Mouse (Mus musculus) stomach, embryonic 16.5 days (tissue): ENCODE measurements around the gene Xpr1. TPM values are rescaled to one million over a fixed set of nuclear protein-coding genes. Genes with fewer than 3 reads are reported as not detected.

Experiments
- ATAC-seq: fragments of 200-750 bp; cut with Nextera tagmentation; 2 replicates; pipeline ENCODE4 v1.8.0; 2017; ENCODE audit warnings: moderate number of reproducible peaks, moderate TSS enrichment; ENCODE audit not compliant: insufficient read depth, low FRiP score
- H3K27ac ChIP-seq: fragments of 300-500 bp; sonication (generic); 2 replicates; pipeline ENCODE4 v1.5.1; 2014; ENCODE audit warnings: low read length
- H3K27me3 ChIP-seq: fragments of 300-500 bp; sonication (generic); 2 replicates; pipeline ENCODE4 v1.6.1; 2014; ENCODE audit warnings: low read length, control low read depth, mixed read lengths; ENCODE audit not compliant: control insufficient read depth, insufficient read depth
- H3K36me3 ChIP-seq: fragments of 300-500 bp; sonication (generic); 2 replicates; pipeline ENCODE4 v1.6.1; 2014; ENCODE audit warnings: low read length; ENCODE audit not compliant: control insufficient read depth, insufficient read depth
- H3K4me1 ChIP-seq: fragments of 300-500 bp; sonication (generic); 2 replicates; pipeline ENCODE4 v1.6.1; 2014; ENCODE audit warnings: low read length, control low read depth, mixed read lengths; ENCODE audit not compliant: control insufficient read depth, insufficient read depth
- H3K4me2 ChIP-seq: fragments of 300-500 bp; sonication (generic); 2 replicates; pipeline ENCODE4 v1.6.1; 2014; ENCODE audit warnings: low read depth, low read length, mixed read lengths
- H3K4me3 ChIP-seq: fragments of 300-500 bp; sonication (generic); replicated peaks from 2 replicates; pipeline ENCODE4 v1.5.1; 2014; ENCODE audit warnings: mild to moderate bottlenecking, low read length
- H3K9ac ChIP-seq: fragments of 300-500 bp; sonication (generic); 2 replicates; pipeline ENCODE4 v1.6.1; 2014; ENCODE audit warnings: low read length
- H3K9me3 ChIP-seq: fragments of 300-500 bp; sonication (generic); replicated peaks from 2 replicates; pipeline ENCODE4 v1.6.1; 2016; ENCODE audit warnings: low read length, control low read depth; ENCODE audit not compliant: control insufficient read depth
- WGBS: fragments of 180-500 bp; shearing (Covaris S2); extraction: QIAGEN DNeasy Blood & Tissue Kit; methylation state at CpG from one replicate; pipeline ENCODE4 v1.1.7; 2014; 5-methylcytosine and 5-hydroxymethylcytosine counted together
- polyA plus RNA-seq: library from polyadenylated mRNA; unstranded; fragments of >200 nt; fragmentation: Nextera tagmentation; extraction: Ambion mirVana; gene quantifications from 2 replicates; pipeline ENCODE4 v1.2.1, GENCODE M21; 2015

The Xpr1 gene
- polyA plus RNA-seq, 1 experiment from 2014 or later = 7.8 TPM

GRCm38 (mm10) chr1:155320091-155320833, 97.0 kb downstream of the Xpr1 start:
- ATAC-seq = no peak
- H3K4me2 ChIP-seq = no peak overlapping the region
- no peaks in the 10 kb centered on the region for H3K9me3 ChIP-seq
- no peaks in the 10 kb centered on the region for H3K4me1 ChIP-seq
- no peak overlapping the region for H3K4me3 ChIP-seq
- no peaks in the 10 kb centered on the region for H3K27me3 ChIP-seq
- WGBS = 59% methylated on average over 7 of the region's 7 CpGs
- no peak overlapping the region for H3K9ac ChIP-seq
- H3K36me3 ChIP-seq = no peaks in the 10 kb centered on the region
- no peak overlapping the region for H3K27ac ChIP-seq

GRCm38 (mm10) chr1:155319513-155319912, 97.7 kb downstream of the Xpr1 start:
- 69% methylated on average over 4 of the region's 4 CpGs for WGBS
- H3K9ac ChIP-seq = no peak overlapping the region
- no peak for ATAC-seq
- no peaks in the 10 kb centered on the region for H3K4me1 ChIP-seq
- H3K27me3 ChIP-seq = no peaks in the 10 kb centered on the region
- H3K36me3 ChIP-seq = no peaks in the 10 kb centered on the region
- no peak overlapping the region for H3K27ac ChIP-seq
- H3K9me3 ChIP-seq = no peaks in the 10 kb centered on the region
- no peak overlapping the region for H3K4me3 ChIP-seq
- H3K4me2 ChIP-seq = no peak overlapping the region

- no peaks in the 10 kb centered on the region for H3K36me3 ChIP-seq
- H3K9ac ChIP-seq = no peak overlapping the region
- no peaks in the 10 kb centered on the region for H3K4me1 ChIP-seq
- no peaks in the 10 kb centered on the region for H3K9me3 ChIP-seq
- no peak overlapping the region for H3K4me3 ChIP-seq
- H3K27me3 ChIP-seq = no peaks in the 10 kb centered on the region
- no peak overlapping the region for H3K27ac ChIP-seq
- ATAC-seq = no peak
- 73% methylated on average over 3 of the region's 3 CpGs for WGBS
- H3K4me2 ChIP-seq = no peak overlapping the region
Observed at GRCm38 (mm10) chr1:155311672-155312071, 105.5 kb downstream of the Xpr1 start.

GRCm38 (mm10) chr1:155306879-155307278, 110.3 kb downstream of the Xpr1 start:
- Histone ChIP-seq H3K27me3 (no peaks in the 10 kb centered on the region), H3K4me2 (no peak overlapping the region), H3K4me1 (no peaks in the 10 kb centered on the region), H3K27ac (no peak overlapping the region), H3K9ac (no peak overlapping the region), H3K9me3 (no peaks in the 10 kb centered on the region), H3K36me3 (no peaks in the 10 kb centered on the region), H3K4me3 (no peak overlapping the region)
- ATAC-seq = no peak
- 68% methylated on average over 3 of the region's 3 CpGs for WGBS

GRCm38 (mm10) chr1:155303402-155303801, 113.8 kb downstream of the Xpr1 start:
- 57% methylated on average over 2 of the region's 2 CpGs for WGBS
- no peaks in the 10 kb centered on the region for H3K36me3 ChIP-seq
- H3K27me3 ChIP-seq = no peaks in the 10 kb centered on the region
- no peak overlapping the region for H3K27ac ChIP-seq
- no peaks in the 10 kb centered on the region for H3K4me1 ChIP-seq
- H3K9me3 ChIP-seq = no peaks in the 10 kb centered on the region
- no peak overlapping the region for H3K4me3 ChIP-seq
- no peak overlapping the region for H3K9ac ChIP-seq
- H3K4me2 ChIP-seq = no peak overlapping the region
- ATAC-seq = no peak

GRCm38 (mm10) chr1:155297615-155298014, 119.6 kb downstream of the Xpr1 start:
- Histone ChIP-seq H3K27me3 (no peaks in the 10 kb centered on the region), H3K4me1 (no peaks in the 10 kb centered on the region), H3K9me3 (no peaks in the 10 kb centered on the region), H3K4me3 (no peak overlapping the region), H3K27ac (no peak overlapping the region), H3K4me2 (no peak overlapping the region), H3K36me3 (no peaks in the 10 kb centered on the region), H3K9ac (no peak overlapping the region)
- 84% methylated on average over 5 of the region's 5 CpGs for WGBS
- ATAC-seq = no peak

- Histone ChIP-seq H3K9ac (no peak overlapping the region), H3K9me3 (no peaks in the 10 kb centered on the region), H3K4me3 (no peak overlapping the region), H3K36me3 (no peaks in the 10 kb centered on the region), H3K27ac (no peak overlapping the region), H3K4me1 (no peaks in the 10 kb centered on the region), H3K4me2 (no peak overlapping the region), H3K27me3 (no peaks in the 10 kb centered on the region)
- WGBS = 82% methylated on average over 2 of the region's 2 CpGs
- ATAC-seq = no peak
Observed at GRCm38 (mm10) chr1:155297203-155297602, 120.0 kb downstream of the Xpr1 start.

GRCm38 (mm10) chr1:155293446-155293845, 123.8 kb downstream of the Xpr1 start:
- 13% methylated on average over 3 of the region's 3 CpGs for WGBS
- Histone ChIP-seq H3K4me2 (no peak overlapping the region; the same call in 1 of the 2 replicates), H3K36me3 (peaks cover 5% of the 10 kb centered on the region; the same call in 1 of the 2 replicates), H3K27me3 (no peaks in the 10 kb centered on the region), H3K9ac (no peak overlapping the region), H3K9me3 (no peaks in the 10 kb centered on the region), H3K4me1 (no peaks in the 10 kb centered on the region), H3K4me3 (no peak overlapping the region), H3K27ac (no peak overlapping the region)
- ATAC-seq = peak; percentile 29; the same call in 1 of the 2 replicates

GRCm38 (mm10) chr1:155289411-155289810, 127.8 kb downstream of the Xpr1 start:
- no peak overlapping the region for H3K4me2 ChIP-seq
- ATAC-seq = no peak
- H3K9ac ChIP-seq = no peak overlapping the region
- H3K4me1 ChIP-seq = no peaks in the 10 kb centered on the region
- no peak overlapping the region for H3K27ac ChIP-seq
- H3K36me3 ChIP-seq = peaks cover 5% of the 10 kb centered on the region; the same call in 1 of the 2 replicates
- 80% methylated on average over 1 of the region's 1 CpGs for WGBS
- no peaks in the 10 kb centered on the region for H3K9me3 ChIP-seq
- no peaks in the 10 kb centered on the region for H3K27me3 ChIP-seq
- H3K4me3 ChIP-seq = no peak overlapping the region
